Mouse (Mus musculus): Measurements from ENCODE around the gene Iffo1. TPM values are rescaled to one million over a fixed set of nuclear protein-coding genes. Genes with fewer than 3 reads are reported as not detected.

Iffo1 gene
- polyA plus RNA-seq, 1 experiment from 2014 or later, result 11.3 TPM

DNA sequence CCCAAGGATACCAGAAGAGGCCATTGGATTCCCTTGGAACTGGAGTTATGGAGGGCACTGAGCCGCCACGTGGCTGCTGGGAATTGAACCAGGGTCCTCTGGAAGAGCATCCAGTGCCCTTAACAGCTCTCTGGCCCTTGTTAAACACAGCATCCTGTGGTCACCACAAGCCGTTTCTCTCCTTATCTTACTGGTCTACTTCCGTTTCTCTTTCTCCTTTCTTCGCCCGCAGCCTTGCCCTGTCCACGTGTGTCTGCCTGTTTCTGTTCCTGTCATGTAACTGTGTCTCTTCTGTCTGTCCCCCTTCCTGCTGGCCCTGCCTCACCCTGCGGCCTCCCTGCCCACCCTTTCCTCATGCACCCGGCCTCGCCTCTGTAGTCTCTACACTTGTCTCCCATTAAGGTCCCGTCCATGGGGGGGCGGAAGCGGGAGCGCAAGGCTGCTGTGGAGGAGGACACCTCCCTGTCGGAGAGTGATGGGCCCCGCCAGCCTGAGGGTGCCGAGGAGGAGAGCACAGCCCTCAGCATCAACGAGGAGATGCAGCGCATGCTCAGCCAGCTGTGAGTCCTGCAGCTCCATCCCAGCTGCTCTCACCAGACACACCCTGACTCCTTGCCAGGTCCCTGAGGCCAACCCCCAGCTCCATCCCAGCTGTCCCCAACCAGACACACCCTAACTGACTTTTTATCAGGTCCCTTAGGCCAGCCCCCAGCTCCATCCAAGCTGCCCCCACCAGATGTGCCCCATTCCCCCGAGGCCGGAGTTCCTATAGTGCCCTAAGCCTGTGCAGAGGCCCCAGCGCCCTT, 7.4 kb downstream of the Iffo1 start:
- no peak for ATAC-seq (ENCODE audit: insufficient number of reproducible peaks, low FRiP score)
- Histone ChIP-seq H3K4me3 (no peak overlapping the region), H3K4me1 (replicated peaks) (peaks cover 25% of the 10 kb centered on the region), H3K27ac (ENCODE audit: poor library complexity, severe bottlenecking) (no peak overlapping the region), H3K9ac (0 out of 2 replicates have a peak overlapping the region, but pooled peaks have one; percentile 15), H3K27me3 (replicated peaks) (no peaks in the 10 kb centered on the region), H3K4me2 (no peak overlapping the region), H3K9me3 (replicated peaks) (no peaks in the 10 kb centered on the region), H3K36me3 (peaks cover 56% of the 10 kb centered on the region)
- WGBS, result 69% methylated on average over 22 of the region's 22 CpGs

DNA sequence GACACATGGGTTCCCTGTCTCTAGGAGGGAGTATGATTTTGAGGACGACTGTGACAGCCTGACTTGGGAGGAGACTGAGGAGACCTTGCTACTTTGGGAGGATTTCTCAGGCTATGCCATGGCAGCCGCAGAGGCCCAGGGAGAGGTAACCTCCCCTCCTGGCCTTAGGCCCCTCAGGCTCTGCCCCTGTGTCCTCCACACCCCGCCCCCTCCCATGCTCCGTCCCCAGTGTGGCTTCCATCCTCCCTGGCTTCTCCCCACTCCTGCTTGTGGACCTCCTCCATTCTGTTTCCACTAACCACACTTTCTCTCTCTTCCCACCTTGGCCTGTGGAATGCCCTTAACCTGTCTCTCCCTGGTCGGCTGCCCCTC, 8.0 kb downstream of the Iffo1 start:
- Histone ChIP-seq H3K4me2 (no peak overlapping the region), H3K27ac (ENCODE audit: poor library complexity, severe bottlenecking) (no peak overlapping the region), H3K9ac (0 out of 2 replicates have a peak overlapping the region, but pooled peaks have one; percentile 15), H3K4me3 (no peak overlapping the region), H3K9me3 (replicated peaks) (no peaks in the 10 kb centered on the region), H3K36me3 (peaks cover 62% of the 10 kb centered on the region), H3K4me1 (replicated peaks) (peaks cover 19% of the 10 kb centered on the region), H3K27me3 (replicated peaks) (no peaks in the 10 kb centered on the region)
- ATAC-seq (ENCODE audit: insufficient number of reproducible peaks, low FRiP score), result no peak
- WGBS, result 80% methylated on average over 5 of the region's 5 CpGs

DNA sequence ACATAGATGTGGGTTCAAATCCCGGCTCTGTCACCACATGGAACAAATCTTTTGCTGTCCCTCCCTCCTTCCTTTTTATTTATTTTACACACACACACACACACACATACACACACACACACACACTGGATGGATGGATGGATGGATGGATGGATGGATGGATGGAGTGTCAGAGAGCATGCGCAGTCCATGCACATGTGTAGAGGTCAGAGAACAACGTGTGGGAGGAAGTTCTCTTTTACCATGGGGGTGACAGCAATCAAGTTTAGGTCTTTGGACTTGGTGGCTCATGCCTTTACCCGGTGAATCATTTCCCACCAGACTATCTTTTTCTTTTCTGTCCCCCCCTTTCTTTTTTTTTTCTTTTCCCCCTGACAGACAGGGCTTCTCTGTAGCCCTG, 8.6 kb downstream of the Iffo1 start:
- no peak for ATAC-seq (ENCODE audit: insufficient number of reproducible peaks, low FRiP score)
- H3K36me3 ChIP-seq, result peaks cover 67% of the 10 kb centered on the region

GRCm38 (mm10) chr6:125154550-125154949, 9.5 kb downstream of the Iffo1 start:
- Histone ChIP-seq H3K4me2 (no peak overlapping the region), H3K36me3 (peaks cover 76% of the 10 kb centered on the region), H3K27ac (ENCODE audit: poor library complexity, severe bottlenecking) (no peak overlapping the region), H3K9me3 (replicated peaks) (no peaks in the 10 kb centered on the region), H3K4me3 (no peak overlapping the region), H3K27me3 (replicated peaks) (no peaks in the 10 kb centered on the region), H3K4me1 (replicated peaks) (peaks cover 4% of the 10 kb centered on the region), H3K9ac (no peak overlapping the region)
- ATAC-seq (ENCODE audit: insufficient number of reproducible peaks, low FRiP score), result no peak

More for the DNA sequence above, 8.6 kb downstream of the Iffo1 start:
- Histone ChIP-seq H3K9ac (no peak overlapping the region), H3K4me1 (replicated peaks) (peaks cover 12% of the 10 kb centered on the region), H3K27me3 (replicated peaks) (no peaks in the 10 kb centered on the region), H3K27ac (ENCODE audit: poor library complexity, severe bottlenecking) (no peak overlapping the region), H3K4me3 (no peak overlapping the region), H3K9me3 (replicated peaks) (no peaks in the 10 kb centered on the region), H3K4me2 (no peak overlapping the region)
- WGBS, result 84% methylated on average over 4 of the region's 4 CpGs

- Histone ChIP-seq H3K4me2 (no peak overlapping the region), H3K9ac (no peak overlapping the region), H3K27ac (ENCODE audit: poor library complexity, severe bottlenecking) (no peak overlapping the region), H3K27me3 (replicated peaks) (no peaks in the 10 kb centered on the region), H3K36me3 (peaks cover 79% of the 10 kb centered on the region), H3K4me3 (no peak overlapping the region), H3K4me1 (replicated peaks) (no peaks in the 10 kb centered on the region; the same call in 1 of the 2 replicates), H3K9me3 (replicated peaks) (no peaks in the 10 kb centered on the region)
- ATAC-seq (ENCODE audit: insufficient number of reproducible peaks, low FRiP score), result no peak
- WGBS, result 90% methylated on average over 8 of the region's 8 CpGs
Measured at GRCm38 (mm10) chr6:125155262-125155661, 10.2 kb downstream of the Iffo1 start.

- H3K4me1 ChIP-seq (replicated peaks), result peaks cover 11% of the 10 kb centered on the region
- H3K4me2 ChIP-seq, result no peak overlapping the region
- no peaks in the 10 kb centered on the region for H3K27me3 ChIP-seq (replicated peaks)
- H3K4me3 ChIP-seq, result no peak overlapping the region
- no peaks in the 10 kb centered on the region for H3K9me3 ChIP-seq (replicated peaks)
- no peak overlapping the region for H3K27ac ChIP-seq (ENCODE audit: poor library complexity, severe bottlenecking)
- peaks cover 83% of the 10 kb centered on the region for H3K36me3 ChIP-seq
- 83% methylated on average over 3 of the region's 3 CpGs for WGBS
- ATAC-seq (ENCODE audit: insufficient number of reproducible peaks, low FRiP score), result no peak
- H3K9ac ChIP-seq, result no peak overlapping the region
Measured at GRCm38 (mm10) chr6:125156491-125156890, 11.4 kb downstream of the Iffo1 start.

- H3K9me3 ChIP-seq (replicated peaks), result no peaks in the 10 kb centered on the region
- no peak overlapping the region for H3K4me3 ChIP-seq
- H3K27me3 ChIP-seq (replicated peaks), result no peaks in the 10 kb centered on the region
- H3K4me1 ChIP-seq (replicated peaks), result peaks cover 14% of the 10 kb centered on the region
- peaks cover 80% of the 10 kb centered on the region for H3K36me3 ChIP-seq
- ATAC-seq (ENCODE audit: insufficient number of reproducible peaks, low FRiP score), result no peak
- H3K9ac ChIP-seq, result no peak overlapping the region; the same call in 1 of the 2 replicates
- H3K4me2 ChIP-seq, result no peak overlapping the region
- 73% methylated on average over 7 of the region's 7 CpGs for WGBS
- H3K27ac ChIP-seq (ENCODE audit: poor library complexity, severe bottlenecking), result peak overlapping the region; percentile 2; the same call in 1 of the 2 replicates
Measured at GRCm38 (mm10) chr6:125156903-125157614, 12.0 kb downstream of the Iffo1 start.

- no peak overlapping the region for H3K4me3 ChIP-seq
- 83% methylated on average over 15 of the region's 15 CpGs for WGBS
- H3K4me1 ChIP-seq (replicated peaks), result peaks cover 29% of the 10 kb centered on the region
- no peak overlapping the region for H3K27ac ChIP-seq (ENCODE audit: poor library complexity, severe bottlenecking)
- peaks cover 74% of the 10 kb centered on the region for H3K36me3 ChIP-seq
- H3K4me2 ChIP-seq, result no peak overlapping the region
- H3K9ac ChIP-seq, result no peak overlapping the region
- no peaks in the 10 kb centered on the region for H3K27me3 ChIP-seq (replicated peaks)
- no peaks in the 10 kb centered on the region for H3K9me3 ChIP-seq (replicated peaks)
- ATAC-seq (ENCODE audit: insufficient number of reproducible peaks, low FRiP score), result no peak
Measured at GRCm38 (mm10) chr6:125158944-125159492, 14.0 kb downstream of the Iffo1 start.

DNA sequence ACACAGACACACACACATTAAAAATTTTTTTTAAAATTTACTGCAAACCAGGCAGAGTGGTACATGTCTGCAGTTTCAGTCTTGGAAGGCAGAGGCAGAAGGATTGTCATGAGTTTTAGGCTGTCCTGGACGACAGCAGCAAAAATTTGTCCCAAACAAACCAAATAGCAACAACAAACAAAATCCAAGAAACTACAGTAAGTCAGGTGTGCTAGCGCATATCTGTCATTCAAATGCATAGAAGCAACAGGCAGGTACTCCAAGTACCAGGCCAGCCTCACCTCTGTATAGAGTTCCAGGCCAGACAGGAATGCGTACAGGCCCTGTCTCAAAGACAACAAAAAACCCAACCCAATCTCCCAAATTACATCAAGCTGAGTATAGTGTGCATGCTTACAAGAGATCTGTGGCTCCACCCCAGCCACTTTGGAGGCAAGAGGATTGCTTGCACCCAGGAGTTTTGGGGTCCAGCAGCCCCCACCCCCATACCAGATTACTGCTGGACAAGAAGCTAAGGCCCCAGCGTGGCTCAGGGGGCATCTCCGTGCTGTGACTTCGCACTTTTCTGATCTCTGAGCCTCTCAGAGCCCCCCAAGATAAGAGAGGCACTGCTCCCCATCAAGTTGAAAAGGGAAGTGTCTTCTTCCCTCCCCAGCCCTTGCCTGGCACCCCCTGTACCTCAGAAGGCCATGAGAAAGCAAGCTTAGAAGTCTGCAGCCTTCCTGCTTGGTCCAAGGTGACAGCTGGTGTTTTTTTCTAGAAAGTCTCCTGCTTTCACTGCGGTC, 14.9 kb downstream of the Iffo1 start:
- no peak overlapping the region for H3K4me2 ChIP-seq
- no peaks in the 10 kb centered on the region for H3K9me3 ChIP-seq (replicated peaks)
- peaks cover 31% of the 10 kb centered on the region for H3K4me1 ChIP-seq (replicated peaks)
- no peaks in the 10 kb centered on the region for H3K27me3 ChIP-seq (replicated peaks)
- ATAC-seq (ENCODE audit: insufficient number of reproducible peaks, low FRiP score), result no peak
- peaks cover 75% of the 10 kb centered on the region for H3K36me3 ChIP-seq
- H3K27ac ChIP-seq (ENCODE audit: poor library complexity, severe bottlenecking), result peak overlapping the region; percentile 82
- no peak overlapping the region for H3K4me3 ChIP-seq
- H3K9ac ChIP-seq, result no peak overlapping the region
- 63% methylated on average over 7 of the region's 7 CpGs for WGBS

DNA sequence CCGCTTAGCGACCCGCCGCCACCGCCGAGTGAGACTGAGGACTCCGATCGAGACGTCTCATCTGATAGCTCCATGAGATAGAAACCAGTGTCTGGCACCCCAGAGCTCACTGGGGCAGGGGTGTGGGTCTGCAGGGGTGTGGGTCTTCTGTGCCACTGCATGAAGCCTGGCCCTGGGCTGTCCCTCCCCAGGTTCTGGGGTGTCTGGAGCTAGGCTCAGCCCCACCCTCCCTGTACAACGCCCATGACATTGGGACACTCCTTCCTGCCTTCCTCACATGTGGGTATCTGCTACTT, 15.5 kb downstream of the Iffo1 start:
- H3K4me3 ChIP-seq, result no peak overlapping the region
- no peak overlapping the region for H3K4me2 ChIP-seq
- H3K9me3 ChIP-seq (replicated peaks), result no peaks in the 10 kb centered on the region
- peaks cover 70% of the 10 kb centered on the region for H3K36me3 ChIP-seq
- H3K9ac ChIP-seq, result no peak overlapping the region; the same call in 1 of the 2 replicates
- H3K27me3 ChIP-seq (replicated peaks), result no peaks in the 10 kb centered on the region
- peak overlapping the region; percentile 82 for H3K27ac ChIP-seq (ENCODE audit: poor library complexity, severe bottlenecking)
- ATAC-seq (ENCODE audit: insufficient number of reproducible peaks, low FRiP score), result no peak
- WGBS, result 31% methylated on average over 10 of the region's 10 CpGs
- H3K4me1 ChIP-seq (replicated peaks), result peaks cover 31% of the 10 kb centered on the region

Data from heart, embryonic 12.5 days (tissue).